Mouse (Mus musculus): Measurements from ENCODE around the gene Usp20. TPM values are rescaled to one million over a fixed set of nuclear protein-coding genes. Genes with fewer than 3 reads are reported as not detected.

Usp20 gene
- total RNA-seq, 2 experiments from 2014 or later, result 17.6 to 22.5 TPM

- DNase-seq, result peak; percentile 87
Observed at GRCm38 (mm10) chr2:30985111-30986020, 3.3 kb downstream of the Usp20 start.

GRCm38 (mm10) chr2:30990221-30990620 lies 8.1 kb downstream of the Usp20 start:
- peak; percentile 28 for DNase-seq

- DNase-seq, result no peak
Observed at GRCm38 (mm10) chr2:30994853-30995252, 12.8 kb downstream of the Usp20 start.

GRCm38 (mm10) chr2:30995432-30995996 lies 13.4 kb downstream of the Usp20 start:
- peak; percentile 67 for DNase-seq

GRCm38 (mm10) chr2:30998443-30999260 lies 16.6 kb downstream of the Usp20 start:
- no peak for DNase-seq

GRCm38 (mm10) chr2:31002857-31003256 lies 20.8 kb downstream of the Usp20 start:
- DNase-seq, result no peak

- DNase-seq, result no peak
Observed at GRCm38 (mm10) chr2:31005453-31005852, 23.4 kb downstream of the Usp20 start.

- DNase-seq, result no peak
Observed at GRCm38 (mm10) chr2:31006434-31006833, 24.4 kb downstream of the Usp20 start.

- no peak for DNase-seq
Observed at GRCm38 (mm10) chr2:31007208-31007607, 25.1 kb downstream of the Usp20 start.

- DNase-seq, result no peak
Observed at GRCm38 (mm10) chr2:31013371-31014120, 31.5 kb downstream of the Usp20 start.

- no peak for DNase-seq
Observed at GRCm38 (mm10) chr2:31017625-31018317, 35.7 kb downstream of the Usp20 start.

- no peak for DNase-seq
Observed at GRCm38 (mm10) chr2:31018519-31018918, 36.4 kb downstream of the Usp20 start.

- no peak for DNase-seq
Observed at GRCm38 (mm10) chr2:31019011-31019410, 36.9 kb downstream of the Usp20 start.

- no peak for DNase-seq
Observed at GRCm38 (mm10) chr2:31020202-31020601, 38.1 kb downstream of the Usp20 start.

- DNase-seq, result no peak
Observed at GRCm38 (mm10) chr2:31023940-31024339, 41.9 kb downstream of the Usp20 start.

- peak; percentile 82 for DNase-seq
Observed at GRCm38 (mm10) chr2:31024618-31025370, 42.7 kb downstream of the Usp20 start.

- no peak for DNase-seq
Observed at GRCm38 (mm10) chr2:31025458-31025857, 43.4 kb downstream of the Usp20 start.

GRCm38 (mm10) chr2:31026642-31027041 lies 44.6 kb downstream of the Usp20 start:
- DNase-seq, result peak; percentile 26

- DNase-seq, result no peak
Observed at GRCm38 (mm10) chr2:31031972-31032371, 49.9 kb downstream of the Usp20 start.

GRCm38 (mm10) chr2:31036811-31037210 lies 54.7 kb downstream of the Usp20 start:
- DNase-seq, result no peak

GRCm38 (mm10) chr2:31040043-31040442 lies 58.0 kb downstream of the Usp20 start:
- no peak for DNase-seq
